Mouse (Mus musculus): Measurements from ENCODE around the gene Nop58. TPM values are rescaled to one million over a fixed set of nuclear protein-coding genes. Genes with fewer than 3 reads are reported as not detected.

Nop58 gene
- polyA plus RNA-seq, 1 experiment from 2014 or later: 347 TPM

Other genes with a start within 250 kb of the Nop58 start
- gene Fzd7, start 202.5 kb upstream of the Nop58 start, polyA plus RNA-seq (2014; fragmentation: Nextera tagmentation; extraction: Ambion mirVana): 19.3 and 21.6 TPM in 2 replicates
- gene Gm973, start 168.7 kb upstream of the Nop58 start, polyA plus RNA-seq (2014; fragmentation: Nextera tagmentation; extraction: Ambion mirVana): 2.3 and 3.7 TPM in 2 replicates
- 639 and 717 TPM in 2 replicates for gene Sumo1, start 14.1 kb upstream of the Nop58 start, polyA plus RNA-seq (2014; fragmentation: Nextera tagmentation; extraction: Ambion mirVana)
- gene Bmpr2, start 78.4 kb downstream of the Nop58 start, polyA plus RNA-seq (2014; fragmentation: Nextera tagmentation; extraction: Ambion mirVana): 11.6 and 11.9 TPM in 2 replicates
- gene Fam117b, start 228.0 kb downstream of the Nop58 start, polyA plus RNA-seq (2014; fragmentation: Nextera tagmentation; extraction: Ambion mirVana): 14.6 and 15.0 TPM in 2 replicates

Measured in embryonic facial prominence, embryonic 11.5 days (tissue).